Mouse (Mus musculus) embryonic facial prominence, embryonic 11.5 days (tissue): ENCODE data around the gene Sh3bgrl3. TPM values are rescaled to one million over a fixed set of nuclear protein-coding genes. Genes with fewer than 3 reads are reported as not detected.
"Not testable (repeated sequence)": the region's sequence is repeated elsewhere in the genome, so short reads cannot be mapped to it uniquely, and the experiment has no call there.

ENCODE experiments used
- ATAC-seq: fragments of 200-750 bp; cut with Nextera tagmentation; replicated peaks from 2 replicates; pipeline ENCODE4 v1.8.0; 2017; ENCODE audit warnings: low read depth; ENCODE audit not compliant: insufficient number of reproducible peaks, low FRiP score, low TSS enrichment
- DNase-seq: peaks from one replicate; pipeline ENCODE4 v3.0.0-alpha.2; 2015; ENCODE audit warnings: low spot score
- H3K27ac ChIP-seq: fragments of 300-500 bp; sonication (generic); replicated peaks from 2 replicates; pipeline ENCODE4 v1.5.1; 2014; ENCODE audit warnings: mild to moderate bottlenecking, low read depth, low read length, control low read depth
- H3K27me3 ChIP-seq: fragments of 300-500 bp; sonication (generic); 2 replicates; pipeline ENCODE4 v1.6.1; 2014; ENCODE audit warnings: mild to moderate bottlenecking, low read length, moderate library complexity, mixed read lengths; ENCODE audit not compliant: control insufficient read depth, insufficient read depth
- H3K36me3 ChIP-seq: fragments of 300-500 bp; sonication (generic); replicated peaks from 2 replicates; pipeline ENCODE4 v1.6.1; 2014; ENCODE audit warnings: low read depth, mild to moderate bottlenecking, low read length, moderate library complexity, mixed read lengths; ENCODE audit not compliant: control insufficient read depth, insufficient read depth
- H3K4me1 ChIP-seq: fragments of 300-500 bp; sonication (generic); 2 replicates; pipeline ENCODE4 v1.6.1; 2014; ENCODE audit warnings: low read length, mixed read lengths; ENCODE audit not compliant: control insufficient read depth, insufficient read depth
- H3K4me2 ChIP-seq: fragments of 300-500 bp; sonication (generic); 2 replicates; pipeline ENCODE4 v1.6.1; 2014; ENCODE audit warnings: low read depth, mild to moderate bottlenecking, control low read depth, low read length, moderate library complexity
- H3K4me3 ChIP-seq: fragments of 300-500 bp; sonication (generic); 2 replicates; pipeline ENCODE4 v1.5.1; 2014; ENCODE audit warnings: low read depth, low read length, control low read depth
- H3K9ac ChIP-seq: fragments of 300-500 bp; sonication (generic); replicated peaks from 2 replicates; pipeline ENCODE4 v1.6.1; 2014; ENCODE audit warnings: mild to moderate bottlenecking, control low read depth, low read length
- H3K9me3 ChIP-seq: fragments of 300-500 bp; sonication (generic); replicated peaks from 2 replicates; pipeline ENCODE4 v1.6.1; 2016; ENCODE audit warnings: mild to moderate bottlenecking, low read length, inconsistent platforms, mixed read lengths; ENCODE audit not compliant: control insufficient read depth
- WGBS: fragments of 180-500 bp; shearing (Covaris S2); extraction: QIAGEN DNeasy Blood & Tissue Kit; methylation state at CpG from one replicate; pipeline ENCODE4 v1.1.7; 2014; 5-methylcytosine and 5-hydroxymethylcytosine counted together
- polyA plus RNA-seq: library from polyadenylated mRNA; unstranded; fragments of >200 nt; fragmentation: Nextera tagmentation; extraction: Ambion mirVana; gene quantifications from 2 replicates; pipeline ENCODE4 v1.2.1, GENCODE M21; 2014

The Sh3bgrl3 gene
- 316 TPM in 2 replicates for polyA plus RNA-seq

DNA sequence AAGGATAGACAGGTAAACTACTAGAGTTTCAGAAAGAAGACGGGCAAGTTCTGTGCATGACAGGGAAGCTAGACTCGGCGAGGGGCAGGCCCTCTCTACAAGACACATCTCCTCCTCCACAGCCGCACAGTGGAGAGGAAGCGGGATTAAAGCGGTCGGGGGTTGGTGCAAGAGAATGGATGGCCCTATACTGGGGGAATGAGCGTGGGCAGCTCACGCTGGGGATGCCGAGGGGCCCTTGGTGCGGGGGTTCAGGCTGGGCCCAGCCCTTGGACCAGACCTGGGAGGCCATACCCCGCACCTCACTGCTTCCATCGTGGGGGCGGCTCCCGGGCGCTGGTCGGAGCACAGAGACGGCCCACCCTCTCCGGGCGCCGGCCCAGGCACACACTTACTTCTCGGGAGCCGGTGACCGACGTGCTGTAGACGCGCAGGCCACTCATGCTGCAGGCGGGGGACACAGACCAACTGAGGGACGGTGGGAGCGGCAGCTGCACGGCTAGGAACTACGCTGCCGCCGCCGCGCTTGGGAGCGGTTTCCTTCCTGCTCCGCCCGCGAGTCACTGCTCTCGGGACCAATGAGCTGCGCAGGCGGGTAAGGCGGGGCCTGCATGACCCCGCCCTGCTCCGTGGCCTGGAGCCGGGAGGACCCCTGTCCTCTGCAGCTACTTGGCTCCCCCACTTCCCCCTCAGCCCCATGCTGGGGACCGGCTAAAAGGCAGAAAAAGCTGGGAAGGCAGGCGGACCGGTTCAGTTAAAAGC lies at the start of gene Sh3bgrl3:
Gene Sh3bgrl3, minus strand, starts transcription at position 569 of the 762 bp plus-strand sequence.
- peaks cover 5% of the 10 kb centered on the region; the same call in 1 of the 2 replicates for H3K4me1 ChIP-seq
- H3K27me3 ChIP-seq: no peaks in the 10 kb centered on the region
- peak within 1 kb of the TSS; percentile 89 for H3K4me2 ChIP-seq
- peaks cover 3% of the 10 kb centered on the region; the same call in 1 of the 2 replicates for H3K36me3 ChIP-seq
- H3K9ac ChIP-seq: peak within 1 kb of the TSS; percentile 88
- peak within 1 kb of the TSS; percentile 70 for H3K27ac ChIP-seq
- DNase-seq: peak; percentile 92
- ATAC-seq: peak; percentile 86
- H3K4me3 ChIP-seq: peak within 1 kb of the TSS; percentile 82
- WGBS: under 1% methylated on average over 50 of the region's 50 CpGs
- no peaks in the 10 kb centered on the region for H3K9me3 ChIP-seq

DNA sequence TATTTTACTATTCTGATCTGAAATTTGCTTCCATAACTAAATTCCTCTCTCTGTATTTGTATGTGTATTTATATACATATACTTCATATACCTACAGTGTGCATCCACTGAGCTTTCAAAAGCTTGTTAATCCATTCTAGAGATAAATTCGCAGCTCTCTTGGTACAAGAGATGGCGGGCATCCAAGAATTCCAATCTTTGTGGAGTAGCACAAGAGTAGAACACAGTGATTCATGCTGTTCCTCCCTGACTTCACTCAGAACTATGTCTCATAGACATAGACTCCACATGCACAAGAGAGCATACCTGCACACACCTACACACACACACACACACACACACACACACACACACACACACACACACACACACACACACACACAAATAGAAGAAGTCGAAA lies 43.8 kb upstream of the Sh3bgrl3 start:
- WGBS: 91% methylated on average over 3 of the region's 3 CpGs
- H3K4me3 ChIP-seq: no peak overlapping the region
- H3K4me1 ChIP-seq: no peaks in the 10 kb centered on the region
- ATAC-seq (no peak), DNase-seq (no peak)
- H3K9me3 ChIP-seq: no peaks in the 10 kb centered on the region
- H3K27ac ChIP-seq: no peak overlapping the region
- no peaks in the 10 kb centered on the region for H3K27me3 ChIP-seq
- no peak overlapping the region for H3K9ac ChIP-seq
- no peaks in the 10 kb centered on the region for H3K36me3 ChIP-seq
- H3K4me2 ChIP-seq: no peak overlapping the region

DNA sequence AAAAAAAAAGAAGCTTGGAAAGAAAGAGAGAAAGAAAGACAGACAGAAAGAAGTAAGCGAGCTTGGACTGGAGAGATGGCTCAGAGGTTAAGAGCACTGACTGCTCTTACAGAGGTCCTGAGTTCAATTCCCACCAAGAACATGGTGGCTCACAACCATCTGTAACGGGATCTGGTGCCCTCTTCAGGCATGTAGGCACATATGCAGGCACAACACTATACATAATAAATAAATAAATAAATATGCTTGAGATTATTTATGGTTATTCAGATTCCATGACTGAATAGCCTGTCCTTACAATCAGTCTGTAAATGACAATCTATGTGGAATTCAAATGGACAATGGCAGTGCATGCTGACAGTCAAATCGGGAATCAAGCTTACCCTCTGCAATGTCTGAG lies 38.3 kb upstream of the Sh3bgrl3 start:
- Histone ChIP-seq H3K4me1 (no peaks in the 10 kb centered on the region), H3K4me3 (no peak overlapping the region), H3K4me2 (no peak overlapping the region), H3K36me3 (no peaks in the 10 kb centered on the region; the same call in 1 of the 2 replicates), H3K9me3 (no peaks in the 10 kb centered on the region), H3K27me3 (no peaks in the 10 kb centered on the region), H3K27ac (no peak overlapping the region), H3K9ac (no peak overlapping the region)
- DNase-seq (no peak), ATAC-seq (no peak)
- 95% methylated on average over 3 of the region's 3 CpGs for WGBS

GRCm38 (mm10) chr4:134165548-134166465 lies 37.2 kb upstream of the Sh3bgrl3 start:
- H3K4me3 ChIP-seq: no peak overlapping the region
- WGBS: 93% methylated on average over 3 of the region's 3 CpGs
- H3K4me1 ChIP-seq: no peaks in the 10 kb centered on the region
- ATAC-seq (no peak), DNase-seq (no peak)
- H3K9me3 ChIP-seq: no peaks in the 10 kb centered on the region
- H3K9ac ChIP-seq: no peak overlapping the region
- H3K27ac ChIP-seq: no peak overlapping the region
- H3K36me3 ChIP-seq: no peaks in the 10 kb centered on the region; the same call in 1 of the 2 replicates
- H3K4me2 ChIP-seq: no peak overlapping the region
- H3K27me3 ChIP-seq: no peaks in the 10 kb centered on the region

- H3K9me3 ChIP-seq: no peaks in the 10 kb centered on the region
- ATAC-seq (no peak), DNase-seq (no peak)
- no peaks in the 10 kb centered on the region for H3K4me1 ChIP-seq
- 68% methylated on average over 6 of the region's 6 CpGs for WGBS
- no peak overlapping the region for H3K4me2 ChIP-seq
- no peak overlapping the region for H3K4me3 ChIP-seq
- H3K27me3 ChIP-seq: no peaks in the 10 kb centered on the region
- no peak overlapping the region for H3K27ac ChIP-seq
- H3K9ac ChIP-seq: no peak overlapping the region
- no peaks in the 10 kb centered on the region; the same call in 1 of the 2 replicates for H3K36me3 ChIP-seq
Observed at GRCm38 (mm10) chr4:134165024-134165423, 36.4 kb upstream of the Sh3bgrl3 start.

DNA sequence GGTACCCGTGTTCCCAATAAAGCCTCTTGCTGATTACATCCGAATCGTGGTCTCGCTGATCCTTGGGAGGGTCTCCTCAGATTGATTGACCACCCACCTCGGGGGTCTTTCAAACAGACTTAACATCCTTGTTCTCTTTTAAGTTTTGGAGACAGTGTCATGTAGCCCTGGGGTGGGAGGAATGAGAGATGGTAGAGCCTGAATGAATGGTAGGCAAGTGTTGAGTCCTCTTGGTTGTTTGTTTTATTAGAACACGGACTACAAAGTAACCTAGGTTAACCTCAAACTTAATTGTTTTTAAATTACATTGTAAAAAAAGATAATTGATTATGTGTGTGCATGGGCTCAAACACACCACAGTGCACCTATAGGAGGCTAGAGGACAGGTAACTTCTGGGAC lies 36.0 kb upstream of the Sh3bgrl3 start:
- 86% methylated on average over 5 of the region's 6 CpGs for WGBS
- Histone ChIP-seq H3K27me3 (no peaks in the 10 kb centered on the region), H3K36me3 (no peaks in the 10 kb centered on the region; the same call in 1 of the 2 replicates), H3K4me3 (no peak overlapping the region), H3K4me1 (no peaks in the 10 kb centered on the region), H3K27ac (no peak overlapping the region), H3K4me2 (no peak overlapping the region), H3K9ac (no peak overlapping the region), H3K9me3 (no peaks in the 10 kb centered on the region)
- ATAC-seq (no peak), DNase-seq (no peak)

DNA sequence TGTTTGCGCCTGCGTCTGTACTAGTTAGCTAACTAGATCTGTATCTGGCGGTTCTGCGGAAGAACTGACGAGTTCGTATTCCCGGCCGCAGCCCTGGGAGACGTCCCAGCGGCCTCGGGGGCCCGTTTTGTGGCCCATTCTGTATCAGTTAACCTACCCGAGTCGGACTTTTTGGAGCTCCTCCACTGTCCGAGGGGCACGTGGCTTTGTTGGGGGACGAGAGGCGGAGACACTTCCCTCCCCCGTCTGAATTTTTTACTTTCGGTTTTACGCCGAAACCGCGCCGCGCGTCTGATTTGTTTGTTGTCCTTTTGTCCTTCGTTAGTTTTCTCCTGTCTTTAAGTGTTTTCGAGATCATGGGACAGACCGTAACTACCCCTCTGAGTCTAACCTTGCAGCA lies 31.5 kb upstream of the Sh3bgrl3 start:
- not testable (repeated sequence) for H3K9me3 ChIP-seq, H3K36me3 ChIP-seq, H3K4me1 ChIP-seq, H3K27ac ChIP-seq, H3K27me3 ChIP-seq, ATAC-seq
- H3K4me3 ChIP-seq: peak overlapping the region; percentile 44
- H3K9ac ChIP-seq: 0 out of 2 replicates have a peak overlapping the region, but pooled peaks have one; percentile 34
- DNase-seq: peak; percentile 49
- peak overlapping the region; percentile 53 for H3K4me2 ChIP-seq
- 11% methylated on average over 28 of the region's 30 CpGs for WGBS
